Mouse (Mus musculus): ENCODE measurements around the gene Rnf185. TPM values are rescaled to one million over a fixed set of nuclear protein-coding genes. Genes with fewer than 3 reads are reported as not detected.
A peak's percentile ranks its signal among the peaks of the same experiment; 100 is the strongest.

Gene Rnf185
- total RNA-seq, 2 experiments from 2014 or later = 30.1 to 33.1 TPM

GRCm38 (mm10) chr11:3451701-3452163 is 431 bp downstream of the Rnf185 start:
- DNase-seq (ENCODE audit: low spot score in 2 of 2) = peak; percentile 47 to 49

DNA sequence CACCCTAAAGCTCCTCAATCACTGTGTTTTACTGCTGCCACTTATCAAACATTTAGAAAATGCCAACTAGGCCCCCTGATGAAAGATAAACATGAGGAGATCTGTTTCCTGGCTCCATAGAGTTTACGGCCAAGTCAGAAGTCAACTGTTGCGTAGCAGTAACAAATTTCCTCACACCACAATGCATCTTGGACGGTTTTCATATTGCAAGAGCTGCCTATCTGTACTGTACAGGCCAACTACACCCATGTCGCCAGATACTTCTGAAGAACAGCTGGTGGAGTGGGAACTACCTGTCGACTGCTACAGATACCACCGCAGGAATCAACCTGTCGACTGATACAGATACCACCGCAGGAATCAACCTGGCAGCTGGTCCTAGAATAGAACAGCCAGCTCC is 7.3 kb downstream of the Rnf185 start:
- DNase-seq (ENCODE audit: low spot score in 2 of 2) = no peak

GRCm38 (mm10) chr11:3443091-3443490 is 9.1 kb downstream of the Rnf185 start:
- DNase-seq (ENCODE audit: low spot score in 2 of 2) = no peak

GRCm38 (mm10) chr11:3442677-3443076 is 9.5 kb downstream of the Rnf185 start:
- no peak for DNase-seq (ENCODE audit: low spot score in 2 of 2)

DNA sequence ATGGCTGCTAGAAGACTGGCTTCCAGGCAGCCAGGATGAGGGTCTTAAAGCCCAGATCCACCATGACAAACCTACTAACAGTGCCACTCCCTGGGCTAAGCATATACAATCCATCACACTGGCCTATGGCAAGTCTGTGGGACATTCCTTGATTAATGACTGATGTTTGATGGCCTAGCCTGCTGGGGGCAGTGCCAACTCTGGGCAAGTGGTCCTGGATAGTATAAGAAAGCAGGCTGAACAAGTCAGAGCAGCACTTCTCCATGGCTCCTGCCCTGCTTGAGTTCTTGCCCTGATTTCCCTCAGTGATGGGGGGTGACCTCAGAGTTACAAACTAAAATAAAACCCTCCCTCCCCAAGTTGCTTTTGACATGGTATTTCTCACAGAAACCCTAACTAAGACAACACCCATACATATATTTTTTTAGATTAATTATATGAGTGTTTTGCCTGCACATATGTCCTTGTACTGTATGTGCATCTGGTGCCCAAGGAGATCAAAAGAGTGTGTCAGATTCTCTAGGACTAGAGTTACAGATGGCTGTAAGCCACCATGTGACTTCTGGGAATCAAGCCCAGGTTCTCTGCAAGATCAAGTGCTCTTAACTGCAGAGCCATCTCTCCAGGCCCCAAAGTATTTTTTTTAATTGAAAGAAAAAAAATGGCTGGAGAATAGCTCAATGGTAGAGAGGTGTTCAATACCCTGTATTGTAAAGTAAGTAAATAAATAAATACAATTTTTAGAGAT is 10.3 kb downstream of the Rnf185 start:
- DNase-seq (ENCODE audit: low spot score in 2 of 2) = no peak

GRCm38 (mm10) chr11:3437621-3438020 is 14.5 kb downstream of the Rnf185 start:
- DNase-seq (ENCODE audit: low spot score in 2 of 2) = no peak

DNA sequence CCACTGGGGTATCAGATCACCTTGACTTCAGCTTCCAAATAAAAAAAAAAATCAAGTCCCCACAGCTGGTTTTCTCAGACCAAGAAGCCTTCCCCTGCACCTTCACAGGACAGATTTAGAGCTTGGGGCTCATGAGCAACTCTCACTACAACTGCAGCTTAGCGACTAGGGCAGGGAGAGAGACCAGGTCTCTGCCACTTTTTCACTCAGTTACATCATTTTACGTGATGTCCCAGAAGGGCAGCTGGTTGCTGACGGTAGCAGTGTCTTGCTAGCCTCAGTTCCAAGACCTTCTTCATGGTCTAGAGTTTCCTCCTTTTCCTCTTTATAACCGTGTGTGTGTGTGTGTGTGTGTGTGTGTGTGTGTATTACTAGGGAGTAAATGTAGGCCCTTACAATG is 18.4 kb downstream of the Rnf185 start:
- DNase-seq (ENCODE audit: low spot score in 2 of 2) = no peak

DNA sequence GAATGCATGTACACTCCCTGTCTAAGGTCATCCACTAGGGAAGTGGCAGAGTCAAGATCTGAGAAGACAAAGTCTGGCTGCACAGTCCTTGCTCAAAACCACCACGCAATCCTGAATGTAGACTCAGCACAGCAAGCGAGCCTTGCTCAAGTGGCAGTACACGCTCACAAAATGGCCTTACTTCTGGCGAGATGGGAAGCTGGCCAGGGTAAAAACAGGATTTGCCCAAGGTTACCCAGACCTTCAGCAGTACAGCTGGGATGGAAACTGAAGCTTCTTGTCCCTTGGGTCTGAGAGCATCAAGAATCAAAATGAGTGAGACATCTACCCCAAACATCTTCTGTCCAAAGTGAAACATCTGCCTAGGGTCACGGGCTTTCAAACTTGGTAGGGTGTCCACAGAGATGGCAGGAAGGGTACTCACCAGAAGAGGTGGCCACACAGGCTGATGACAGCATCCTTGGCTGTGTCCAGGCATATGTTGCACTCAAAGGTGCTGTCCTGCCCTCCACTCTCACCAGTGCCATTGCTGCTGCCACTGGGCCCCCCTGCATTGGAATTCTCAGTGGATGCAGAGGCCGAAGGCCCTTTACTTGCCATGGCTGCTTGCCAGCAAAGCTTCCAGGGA is 20.1 kb downstream of the Rnf185 start:
- DNase-seq (ENCODE audit: low spot score in 2 of 2) = no peak

DNA sequence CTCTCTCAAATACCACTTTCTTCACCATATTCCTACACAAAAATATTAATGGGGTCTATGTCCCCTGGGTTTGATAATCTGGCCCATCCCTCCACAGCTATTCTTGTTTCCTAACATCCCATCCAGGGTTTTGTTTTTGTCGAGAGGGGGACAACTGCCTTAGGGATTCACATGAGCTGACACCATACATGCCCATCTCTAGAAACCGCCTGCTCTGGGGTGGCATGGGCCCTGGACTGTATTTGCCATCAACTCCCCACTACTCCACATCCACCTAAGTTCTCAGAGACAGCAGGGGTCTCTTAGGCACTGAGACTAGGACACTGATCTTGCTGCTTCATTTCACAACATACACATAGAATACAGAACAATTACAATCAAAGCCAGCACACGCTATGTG is 20.6 kb downstream of the Rnf185 start:
- DNase-seq (ENCODE audit: low spot score in 2 of 2) = no peak

DNA sequence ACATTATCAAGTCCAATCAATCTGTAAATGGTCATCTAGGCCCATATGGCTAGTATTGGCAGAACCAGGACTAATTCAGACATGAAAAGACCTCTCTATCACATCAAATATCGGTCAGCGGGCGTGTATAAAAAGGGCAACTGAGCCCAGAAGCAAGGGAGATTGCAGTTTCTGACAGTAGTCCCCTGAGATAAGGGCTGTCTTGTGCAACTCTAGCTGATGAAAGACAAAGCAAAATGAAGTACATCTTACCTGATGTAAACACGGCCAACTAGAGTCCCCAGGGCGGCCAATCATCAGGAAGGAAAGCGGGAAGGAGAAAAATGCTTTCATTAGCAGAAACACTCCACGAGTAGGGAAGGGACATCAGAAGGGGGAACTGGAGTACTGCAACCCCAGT is 23.5 kb downstream of the Rnf185 start:
- DNase-seq (ENCODE audit: low spot score in 2 of 2) = no peak

DNA sequence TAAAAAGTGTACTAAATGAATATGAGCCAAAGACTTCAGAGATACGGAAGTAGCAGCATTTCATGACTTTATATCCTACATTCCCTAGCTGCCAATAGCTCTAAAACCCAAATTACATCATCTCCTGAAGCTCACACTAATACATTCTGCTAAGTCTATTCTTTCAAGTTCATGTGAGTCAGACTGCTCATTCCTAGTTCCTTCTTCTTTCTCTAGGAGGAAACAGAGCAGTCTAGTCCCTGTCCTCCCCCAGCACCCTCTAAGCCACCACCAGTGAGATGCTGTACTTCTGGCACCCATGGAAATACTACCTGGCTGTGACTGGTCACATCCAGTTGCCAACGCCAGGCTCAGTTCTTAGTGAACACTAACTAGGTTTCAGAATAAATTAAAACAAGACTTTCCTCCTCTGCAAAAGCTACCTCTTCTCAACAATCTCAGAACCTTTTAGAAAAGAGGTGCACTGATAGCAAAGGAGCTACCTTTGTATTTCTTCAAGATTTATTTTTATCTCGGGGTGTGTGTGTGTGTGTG is 24.4 kb downstream of the Rnf185 start:
- no peak for DNase-seq (ENCODE audit: low spot score in 2 of 2)

DNA sequence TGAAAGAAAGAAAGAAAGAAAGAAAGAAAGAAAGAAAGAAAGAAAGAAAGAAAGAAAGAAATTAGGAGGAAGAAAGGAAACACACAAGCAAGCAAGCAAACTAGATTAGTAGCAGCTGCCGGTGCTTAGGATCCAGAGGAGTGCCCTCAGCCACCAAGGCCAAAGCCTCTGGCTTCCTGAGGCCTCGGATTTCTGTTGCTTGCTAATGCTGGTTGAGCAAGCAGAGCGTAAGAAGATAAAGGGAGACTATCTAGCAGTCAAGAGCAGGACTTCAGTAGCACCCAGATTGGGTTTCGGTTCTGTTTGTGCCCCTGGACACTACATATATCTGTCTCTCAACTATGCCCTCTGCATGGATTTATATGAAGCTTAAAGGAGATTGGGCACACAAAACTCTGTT is 29.9 kb downstream of the Rnf185 start:
- no peak for DNase-seq (ENCODE audit: low spot score in 2 of 2)

DNA sequence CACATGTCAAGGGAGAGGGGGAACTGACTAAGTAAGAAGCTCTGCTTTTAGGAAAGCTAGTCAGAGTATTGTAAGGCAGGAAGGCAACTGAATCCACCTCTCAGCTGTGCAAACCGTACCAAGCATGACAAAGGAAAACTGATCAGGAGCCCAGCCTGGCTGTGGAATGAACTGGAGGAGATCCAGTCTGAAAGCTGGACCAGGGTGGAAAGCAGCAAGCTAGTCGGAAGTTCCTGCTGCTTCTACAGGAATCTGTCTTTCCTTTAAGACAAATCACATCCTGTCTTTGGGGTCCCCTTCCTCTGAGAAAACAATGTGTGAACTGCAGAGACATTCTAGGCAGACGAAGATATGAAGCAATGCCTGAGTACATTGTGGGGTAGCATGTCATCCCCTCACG is 33.4 kb downstream of the Rnf185 start:
- DNase-seq (ENCODE audit: low spot score in 2 of 2) = no peak

DNA sequence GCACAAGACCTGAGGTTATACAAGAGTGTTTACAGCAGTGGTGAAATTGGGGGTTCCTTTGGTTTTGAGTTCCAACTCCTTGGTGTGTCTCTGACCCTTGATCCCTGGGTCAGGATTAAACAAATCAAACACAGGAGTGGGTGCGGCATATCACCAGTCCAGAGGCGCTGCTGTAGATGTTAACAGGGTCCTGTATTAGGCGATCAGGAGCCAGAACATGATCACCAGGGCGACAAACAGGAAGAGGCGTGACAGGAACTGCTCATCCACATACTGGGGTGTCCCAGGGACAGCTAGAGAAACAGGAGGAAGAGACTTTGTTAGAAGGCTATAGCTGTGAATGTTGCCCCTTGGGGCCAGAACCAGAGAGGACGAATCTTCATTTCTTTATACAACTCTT is 34.4 kb downstream of the Rnf185 start:
- DNase-seq (ENCODE audit: low spot score in 2 of 2) = no peak

- no peak for DNase-seq (ENCODE audit: low spot score in 2 of 2)
These were observed 35.8 kb downstream of the Rnf185 start for GRCm38 (mm10) chr11:3416399-3416798.

GRCm38 (mm10) chr11:3412111-3412510 is 40.1 kb downstream of the Rnf185 start:
- no peak for DNase-seq (ENCODE audit: low spot score in 2 of 2)

- peak; percentile 89 to 90 for DNase-seq (ENCODE audit: low spot score in 2 of 2)
These were observed 43.0 kb downstream of the Rnf185 start, which contains the start of gene Limk2 for GRCm38 (mm10) chr11:3408997-3409732. Limk2 (minus strand) TSS chr11:3409189.

DNA sequence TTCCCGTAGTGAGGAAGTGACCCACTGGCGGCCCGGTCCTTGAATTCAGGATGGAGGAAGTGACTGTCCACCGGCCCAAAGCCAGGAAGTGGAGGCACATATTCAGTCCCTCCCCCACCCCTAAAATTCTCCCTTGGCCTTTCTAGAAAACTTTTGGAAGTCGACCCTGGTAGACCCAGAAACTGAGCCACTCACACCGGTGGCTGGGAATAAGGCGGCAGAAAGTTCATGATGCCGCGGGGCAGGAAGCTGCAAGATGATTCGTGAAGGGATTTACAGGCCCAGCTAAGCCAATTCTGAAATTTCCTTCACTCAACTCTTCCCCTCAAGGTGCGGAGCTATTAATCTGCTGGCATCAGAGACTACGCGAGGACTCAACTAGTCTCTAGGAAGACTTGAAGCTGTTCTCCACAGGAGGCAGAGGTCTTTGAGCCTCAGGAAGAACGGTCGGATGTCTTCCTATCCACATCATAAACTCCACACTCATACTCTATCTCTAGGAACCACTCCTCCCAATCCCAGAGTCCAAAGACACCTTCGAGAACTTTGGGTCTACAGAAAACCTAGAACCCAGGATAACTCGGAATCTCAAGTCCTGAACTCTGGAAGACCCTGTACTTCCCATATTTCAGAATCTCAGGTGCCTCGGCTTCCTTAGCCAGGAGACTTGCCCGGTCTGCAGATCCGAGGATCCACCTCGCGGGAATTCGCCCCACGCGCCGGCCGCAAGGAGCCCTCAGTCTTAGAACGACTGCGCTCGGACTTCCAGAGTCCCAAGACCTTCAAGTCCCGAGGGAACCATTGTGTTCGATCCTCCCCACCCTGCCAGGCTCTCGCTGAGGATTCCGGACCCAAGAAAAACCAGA is 43.8 kb downstream of the Rnf185 start:
- DNase-seq (ENCODE audit: low spot score in 2 of 2) = no peak

- DNase-seq (ENCODE audit: low spot score in 2 of 2) = no peak
These were observed 47.7 kb downstream of the Rnf185 start for GRCm38 (mm10) chr11:3404287-3405047.

- DNase-seq (ENCODE audit: low spot score in 2 of 2) = no peak
These were observed 49.1 kb downstream of the Rnf185 start for GRCm38 (mm10) chr11:3403024-3403423.
